Mouse (Mus musculus) kidney, embryonic 15.5 days (tissue): Measurements from ENCODE around the gene Mtrr. TPM values are rescaled to one million over a fixed set of nuclear protein-coding genes. Genes with fewer than 3 reads are reported as not detected.

ENCODE experiments used
- polyA plus RNA-seq: library from polyadenylated mRNA; unstranded; fragments of >200 nt; fragmentation: Nextera tagmentation; extraction: Ambion mirVana; gene quantifications from 2 replicates; pipeline ENCODE4 v1.2.1, GENCODE M21; 2015

The Mtrr gene
- polyA plus RNA-seq, 1 experiment from 2014 or later: 22.7 TPM

Other genes with a start within 250 kb of the Mtrr start
- 33.1 and 36.9 TPM in 2 replicates for gene Fastkd3, start 85 bp upstream of the Mtrr start, polyA plus RNA-seq
- 0.27 and 0.90 TPM in 2 replicates for gene 1700001L19Rik, start 15.3 kb upstream of the Mtrr start, polyA plus RNA-seq